Mouse (Mus musculus) lung, embryonic 15.5 days (tissue): ENCODE results near the gene 5730522E02Rik. TPM values are rescaled to one million over a fixed set of nuclear protein-coding genes. Genes with fewer than 3 reads are reported as not detected.

Source experiments
- ATAC-seq: fragments of 200-750 bp; cut with Nextera tagmentation; 2 replicates; pipeline ENCODE4 v1.8.0; 2017; ENCODE audit warnings: moderate number of reproducible peaks, borderline replicate concordance; ENCODE audit not compliant: low FRiP score, low TSS enrichment; ENCODE audit errors: extremely low read depth
- H3K27ac ChIP-seq: fragments of 300-500 bp; sonication (generic); 2 replicates; pipeline ENCODE4 v1.5.1; 2015; ENCODE audit warnings: moderate library complexity, mild to moderate bottlenecking, inconsistent platforms
- H3K27me3 ChIP-seq: fragments of 300-500 bp; sonication (generic); 2 replicates; pipeline ENCODE4 v1.6.1; 2015; ENCODE audit warnings: inconsistent platforms
- H3K36me3 ChIP-seq: fragments of 300-500 bp; sonication (generic); 2 replicates; pipeline ENCODE4 v1.6.1; 2015; ENCODE audit warnings: inconsistent platforms
- H3K4me1 ChIP-seq: fragments of 300-500 bp; sonication (generic); 2 replicates; pipeline ENCODE4 v1.6.1; 2015; ENCODE audit warnings: inconsistent platforms
- H3K4me2 ChIP-seq: fragments of 300-500 bp; sonication (generic); 2 replicates; pipeline ENCODE4 v1.6.1; 2015; ENCODE audit warnings: inconsistent platforms, mild to moderate bottlenecking, moderate library complexity
- H3K4me3 ChIP-seq: fragments of 300-500 bp; sonication (generic); 2 replicates; pipeline ENCODE4 v1.5.1; 2015; ENCODE audit warnings: mild to moderate bottlenecking, inconsistent platforms
- H3K9ac ChIP-seq: fragments of 300-500 bp; sonication (generic); 2 replicates; pipeline ENCODE4 v1.6.1; 2015; ENCODE audit warnings: inconsistent platforms
- H3K9me3 ChIP-seq: fragments of 300-500 bp; sonication (generic); 2 replicates; pipeline ENCODE4 v1.6.1; 2016; ENCODE audit warnings: inconsistent platforms
- WGBS: fragments of 180-500 bp; shearing (Covaris S2); methylation state at CpG from one replicate; pipeline ENCODE4 v1.1.7; 2015; 5-methylcytosine and 5-hydroxymethylcytosine counted together
- polyA plus RNA-seq: library from polyadenylated mRNA; unstranded; fragments of >200 nt; fragmentation: Nextera tagmentation; extraction: Ambion mirVana; gene quantifications from 2 replicates; pipeline ENCODE4 v1.2.1, GENCODE M21; 2015

The 5730522E02Rik gene
- polyA plus RNA-seq, 1 experiment from 2014 or later = 2.3 TPM

DNA sequence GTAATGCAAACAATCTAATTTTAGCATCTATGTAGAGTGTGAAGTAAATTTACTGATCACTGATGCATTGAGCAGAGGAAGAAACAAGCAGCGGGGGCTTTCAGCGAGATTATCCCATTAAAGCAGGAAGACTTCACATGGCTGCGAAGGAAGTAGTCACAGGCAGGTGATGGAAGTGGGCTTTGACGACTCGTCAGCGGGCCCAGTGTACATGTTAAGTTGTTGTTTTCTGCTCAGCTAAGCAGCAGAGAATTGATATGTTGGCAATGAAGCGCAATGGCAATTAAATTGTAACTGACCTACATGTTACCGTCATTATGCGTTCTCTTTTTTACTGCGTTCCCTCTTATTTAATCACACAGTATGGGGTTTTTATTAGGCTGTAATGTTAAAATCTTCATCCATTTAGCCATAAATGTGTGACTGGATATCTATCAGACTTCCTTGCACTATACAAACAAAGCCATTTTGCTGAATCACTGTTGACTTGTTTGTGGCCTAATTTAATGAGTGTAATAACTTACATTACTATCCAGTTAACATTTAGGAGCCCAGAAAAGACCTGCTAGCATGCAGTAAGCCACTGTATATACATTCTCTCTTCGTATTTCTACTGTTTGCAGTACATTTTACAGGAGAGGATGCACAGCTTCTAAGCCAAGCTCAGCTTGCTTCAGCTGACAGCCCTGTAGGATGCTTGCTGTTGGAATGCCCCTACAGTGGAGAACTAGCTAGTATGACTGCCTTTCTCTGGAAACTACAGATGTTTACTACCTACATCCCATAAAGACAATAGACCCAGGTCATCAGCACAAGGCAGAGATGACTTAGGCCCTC, 506.0 kb downstream of the 5730522E02Rik start:
- Histone ChIP-seq H3K27me3 (no peaks in the 10 kb centered on the region), H3K4me2 (no peak overlapping the region), H3K36me3 (no peaks in the 10 kb centered on the region), H3K9me3 (no peaks in the 10 kb centered on the region), H3K27ac (no peak overlapping the region), H3K4me3 (no peak overlapping the region), H3K4me1 (no peaks in the 10 kb centered on the region), H3K9ac (no peak overlapping the region)
- 73% methylated on average over 11 of the region's 11 CpGs for WGBS
- no peak for ATAC-seq

DNA sequence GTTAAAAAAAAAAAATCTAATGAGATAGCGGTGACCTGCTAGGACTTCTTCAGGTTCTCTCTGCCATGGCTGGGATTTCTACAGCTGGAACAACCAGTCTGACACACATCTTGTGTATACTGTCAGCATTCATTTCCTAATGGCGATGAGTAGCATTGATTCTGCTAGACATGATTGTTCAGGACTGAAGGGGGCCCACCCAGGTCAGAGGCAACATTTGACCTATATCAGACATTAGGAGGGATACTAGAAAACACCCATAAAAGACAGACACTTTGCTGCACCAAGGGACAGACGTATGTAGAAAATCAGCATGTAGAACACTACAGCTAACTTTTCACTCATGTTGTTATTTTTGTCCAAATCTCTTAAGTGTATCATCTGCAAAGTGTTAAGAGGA, 507.8 kb downstream of the 5730522E02Rik start:
- H3K27me3 ChIP-seq = no peaks in the 10 kb centered on the region
- no peak overlapping the region for H3K4me2 ChIP-seq
- no peaks in the 10 kb centered on the region for H3K4me1 ChIP-seq
- WGBS = 82% methylated on average over 3 of the region's 3 CpGs
- no peak for ATAC-seq
- no peaks in the 10 kb centered on the region for H3K36me3 ChIP-seq
- no peak overlapping the region for H3K27ac ChIP-seq
- no peak overlapping the region for H3K9ac ChIP-seq
- no peaks in the 10 kb centered on the region for H3K9me3 ChIP-seq
- no peak overlapping the region for H3K4me3 ChIP-seq

DNA sequence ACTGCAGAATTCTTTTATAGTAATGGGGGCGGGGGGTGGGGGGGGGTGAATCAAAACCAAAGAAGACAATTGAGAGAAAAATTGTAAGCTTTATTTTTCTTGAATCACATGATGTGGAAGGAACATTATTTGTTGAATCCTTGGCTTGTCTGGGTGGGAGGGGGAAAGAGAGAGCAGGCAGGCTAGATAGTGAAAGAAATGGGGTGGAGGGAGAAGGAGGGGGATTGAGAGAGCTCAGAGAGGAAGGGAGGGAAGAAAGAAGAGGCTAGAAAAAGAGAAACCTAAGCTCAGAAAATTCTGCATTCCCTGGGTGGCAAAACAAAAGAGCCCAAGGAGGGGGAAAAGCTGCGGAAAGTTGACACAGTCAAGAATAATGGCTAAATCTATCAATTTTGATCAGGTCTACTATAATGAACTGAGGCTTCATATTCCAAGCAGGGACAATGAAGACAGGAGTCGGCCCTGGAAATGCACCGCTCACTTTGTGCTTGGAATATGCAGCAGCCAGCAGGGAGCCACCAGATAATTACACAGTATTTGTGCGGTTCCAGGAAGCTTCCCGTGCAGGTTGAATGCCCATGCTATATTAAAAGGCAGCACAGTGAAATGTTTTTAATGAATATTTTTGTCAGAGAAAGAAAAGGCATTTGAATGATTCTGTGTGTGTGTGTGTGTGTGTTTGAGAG, 512.9 kb downstream of the 5730522E02Rik start:
- Histone ChIP-seq H3K27ac (no peak overlapping the region), H3K36me3 (no peaks in the 10 kb centered on the region), H3K4me2 (no peak overlapping the region), H3K4me1 (no peaks in the 10 kb centered on the region), H3K27me3 (no peaks in the 10 kb centered on the region), H3K9me3 (no peaks in the 10 kb centered on the region), H3K4me3 (no peak overlapping the region), H3K9ac (no peak overlapping the region)
- ATAC-seq = no peak
- 60% methylated on average over 6 of the region's 6 CpGs for WGBS

DNA sequence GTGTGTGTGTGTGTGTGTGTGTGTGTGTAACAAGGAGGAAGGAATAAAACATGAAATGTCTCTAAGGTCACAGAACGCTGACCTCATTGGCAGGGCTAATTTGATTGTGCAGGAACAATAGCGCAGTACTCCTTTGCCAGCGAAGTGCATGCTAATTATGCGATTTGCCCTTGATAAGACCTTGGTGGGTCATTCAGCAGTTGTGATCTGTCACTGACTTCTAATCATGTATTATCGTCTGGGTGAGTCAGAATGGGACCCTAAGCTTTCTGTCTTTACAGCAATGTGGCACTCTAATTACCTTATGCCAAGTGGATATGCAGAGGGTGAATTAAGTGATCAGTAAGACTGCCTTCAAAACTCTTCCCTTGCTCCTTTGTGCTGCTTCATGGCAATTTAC, 514.4 kb downstream of the 5730522E02Rik start:
- 81% methylated on average over 5 of the region's 5 CpGs for WGBS
- no peaks in the 10 kb centered on the region for H3K4me1 ChIP-seq
- H3K4me2 ChIP-seq = no peak overlapping the region
- H3K9ac ChIP-seq = no peak overlapping the region
- no peak overlapping the region for H3K4me3 ChIP-seq
- H3K27me3 ChIP-seq = no peaks in the 10 kb centered on the region
- no peaks in the 10 kb centered on the region for H3K9me3 ChIP-seq
- no peak overlapping the region for H3K27ac ChIP-seq
- ATAC-seq = no peak
- no peaks in the 10 kb centered on the region for H3K36me3 ChIP-seq

DNA sequence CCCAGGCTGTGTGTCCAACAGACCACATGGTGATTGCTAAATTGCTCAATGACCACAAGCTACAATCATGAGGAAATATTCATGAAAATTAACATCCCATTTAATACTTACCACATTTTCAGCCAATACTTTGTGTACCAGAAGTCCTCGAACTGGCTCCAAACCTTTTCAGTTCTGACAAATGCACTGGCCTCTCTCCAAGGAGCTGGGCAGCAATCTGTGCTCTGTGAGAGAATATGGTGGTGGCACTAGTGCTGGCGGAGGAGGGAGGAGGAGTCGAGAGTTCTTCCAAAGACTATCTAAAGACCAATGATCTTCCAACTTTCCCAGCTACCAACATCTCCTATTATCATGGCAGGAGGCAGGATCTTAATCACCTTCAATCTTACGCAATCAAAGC, 525.8 kb downstream of the 5730522E02Rik start:
- Histone ChIP-seq H3K4me1 (no peaks in the 10 kb centered on the region), H3K27ac (no peak overlapping the region), H3K9me3 (no peaks in the 10 kb centered on the region), H3K4me2 (no peak overlapping the region), H3K36me3 (no peaks in the 10 kb centered on the region), H3K27me3 (no peaks in the 10 kb centered on the region), H3K9ac (no peak overlapping the region), H3K4me3 (no peak overlapping the region)
- no peak for ATAC-seq
- WGBS = 86% methylated on average over 4 of the region's 4 CpGs

DNA sequence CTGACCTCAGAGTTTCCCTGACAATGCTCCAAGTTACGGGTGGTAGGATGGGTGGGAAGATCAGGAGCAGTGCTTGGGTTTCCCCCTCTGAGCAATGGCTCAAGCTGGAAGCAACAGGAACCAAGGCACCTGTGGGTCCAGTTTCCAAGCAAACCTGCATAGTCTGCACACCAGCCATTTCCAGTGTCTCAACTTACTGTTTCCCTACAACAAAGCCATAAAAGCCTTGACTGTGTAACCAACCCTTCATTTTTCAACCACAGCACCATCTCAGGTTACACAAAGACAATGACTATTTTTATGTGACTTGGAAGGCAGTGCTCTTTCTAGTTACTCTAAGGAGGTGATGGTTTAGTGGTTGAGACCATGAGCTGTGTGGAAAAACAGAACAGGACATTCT, 530.7 kb downstream of the 5730522E02Rik start:
- H3K9ac ChIP-seq = no peak overlapping the region
- H3K27ac ChIP-seq = no peak overlapping the region
- H3K4me2 ChIP-seq = no peak overlapping the region
- no peak for ATAC-seq
- no peaks in the 10 kb centered on the region for H3K36me3 ChIP-seq
- H3K4me1 ChIP-seq = no peaks in the 10 kb centered on the region
- H3K27me3 ChIP-seq = no peaks in the 10 kb centered on the region
- H3K4me3 ChIP-seq = no peak overlapping the region
- 76% methylated on average over 1 of the region's 1 CpGs for WGBS
- no peaks in the 10 kb centered on the region for H3K9me3 ChIP-seq

DNA sequence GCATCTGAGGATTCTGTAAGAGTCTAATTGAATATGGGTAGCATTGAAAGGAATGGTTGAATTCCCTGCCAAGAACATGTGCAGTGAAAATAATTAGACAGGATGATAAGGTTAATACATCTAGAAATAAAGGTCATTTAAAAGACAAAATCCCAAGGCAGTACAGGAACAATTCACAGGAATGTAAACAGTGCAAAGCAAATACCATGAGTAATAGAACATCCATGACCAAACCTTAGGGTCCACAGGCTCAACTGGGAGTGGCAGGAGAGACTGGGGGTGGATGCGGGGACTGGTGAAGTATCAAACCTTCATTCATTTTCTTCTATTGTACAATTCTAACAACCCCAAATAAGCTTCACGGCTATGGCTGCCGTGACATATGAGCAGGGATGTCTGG, 536.4 kb downstream of the 5730522E02Rik start:
- Histone ChIP-seq H3K36me3 (no peaks in the 10 kb centered on the region), H3K27ac (no peak overlapping the region), H3K9me3 (no peaks in the 10 kb centered on the region), H3K4me3 (no peak overlapping the region), H3K27me3 (no peaks in the 10 kb centered on the region), H3K4me1 (no peaks in the 10 kb centered on the region), H3K9ac (no peak overlapping the region), H3K4me2 (no peak overlapping the region)
- WGBS = 73% methylated on average over 3 of the region's 3 CpGs
- no peak for ATAC-seq

DNA sequence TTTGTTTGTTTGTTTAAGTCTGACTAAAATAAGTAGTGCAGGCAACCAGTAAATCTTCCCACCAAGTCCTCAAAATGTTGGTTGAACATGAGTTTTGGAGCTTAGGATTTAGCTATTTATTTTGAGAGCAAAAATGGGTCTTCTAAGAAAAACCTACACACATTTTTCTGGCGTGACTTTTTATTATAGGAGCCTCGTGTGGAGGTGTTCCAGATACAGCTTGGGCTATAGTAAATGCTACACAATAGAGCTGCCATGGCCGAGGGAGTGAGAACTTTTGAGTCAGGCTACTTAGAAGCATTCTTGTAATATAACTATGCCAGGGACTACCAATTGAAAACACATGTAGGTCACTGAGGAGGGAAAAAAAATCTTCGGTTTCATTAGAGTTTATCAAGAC, 540.5 kb downstream of the 5730522E02Rik start:
- Histone ChIP-seq H3K4me3 (no peak overlapping the region), H3K9ac (no peak overlapping the region), H3K27me3 (no peaks in the 10 kb centered on the region), H3K4me1 (no peaks in the 10 kb centered on the region), H3K36me3 (no peaks in the 10 kb centered on the region), H3K27ac (no peak overlapping the region), H3K9me3 (no peaks in the 10 kb centered on the region), H3K4me2 (no peak overlapping the region)
- 43% methylated on average over 4 of the region's 4 CpGs for WGBS
- no peak for ATAC-seq

DNA sequence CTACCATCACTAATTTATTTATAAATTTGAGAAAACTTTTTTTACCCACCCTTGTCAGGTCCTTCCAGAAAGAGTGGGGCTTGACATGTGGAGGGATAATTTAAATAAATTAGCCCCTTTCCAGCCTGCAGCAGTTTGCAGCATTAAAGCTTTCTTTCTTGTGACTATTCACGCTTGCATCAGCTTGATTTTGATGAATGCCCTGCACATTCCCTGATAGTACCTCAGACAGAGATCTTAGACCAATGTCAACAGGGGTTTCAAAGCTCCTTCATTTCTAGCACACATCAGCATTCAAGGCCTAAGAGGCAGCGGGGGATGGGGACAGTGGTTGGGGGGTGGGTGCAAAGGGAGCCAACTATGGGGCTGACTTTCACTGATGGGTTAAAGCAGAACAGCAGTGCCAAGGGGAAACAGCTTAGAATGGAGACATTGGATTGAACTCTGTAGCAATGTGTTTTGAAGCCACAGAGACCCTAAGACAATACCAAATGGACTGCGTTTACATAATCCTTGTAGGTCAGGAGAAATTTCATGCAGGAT, 545.9 kb downstream of the 5730522E02Rik start:
- no peaks in the 10 kb centered on the region for H3K9me3 ChIP-seq
- H3K27ac ChIP-seq = no peak overlapping the region
- no peaks in the 10 kb centered on the region for H3K27me3 ChIP-seq
- no peaks in the 10 kb centered on the region for H3K36me3 ChIP-seq
- H3K4me3 ChIP-seq = no peak overlapping the region
- H3K4me1 ChIP-seq = no peaks in the 10 kb centered on the region
- no peak for ATAC-seq
- H3K4me2 ChIP-seq = no peak overlapping the region
- WGBS = 57% methylated on average over 3 of the region's 3 CpGs
- H3K9ac ChIP-seq = no peak overlapping the region

DNA sequence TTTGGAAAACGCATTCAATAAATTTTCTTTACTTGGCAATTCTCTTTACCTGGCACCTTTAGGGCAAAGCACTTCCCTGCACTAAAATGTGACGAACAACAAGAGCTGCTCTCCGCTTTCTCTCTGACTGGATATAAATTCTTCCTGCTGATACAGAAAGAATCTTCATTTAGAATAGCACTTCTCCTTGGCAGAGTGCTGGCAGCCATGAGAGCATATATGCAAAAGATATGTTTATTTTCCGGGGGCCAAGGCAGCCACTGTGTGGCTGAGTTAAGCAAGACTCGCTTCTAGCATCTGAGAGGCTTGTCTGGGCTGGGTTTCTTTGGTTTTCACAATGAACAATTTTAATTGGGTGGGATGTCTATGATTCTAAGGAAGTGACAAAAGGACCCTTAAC, 564.3 kb downstream of the 5730522E02Rik start:
- no peak for ATAC-seq
- H3K4me1 ChIP-seq = no peaks in the 10 kb centered on the region
- H3K9me3 ChIP-seq = no peaks in the 10 kb centered on the region
- no peak overlapping the region for H3K4me3 ChIP-seq
- H3K27me3 ChIP-seq = no peaks in the 10 kb centered on the region
- H3K9ac ChIP-seq = no peak overlapping the region
- no peak overlapping the region for H3K27ac ChIP-seq
- no peaks in the 10 kb centered on the region for H3K36me3 ChIP-seq
- H3K4me2 ChIP-seq = no peak overlapping the region; the same call in 1 of the 2 replicates
- WGBS = 54% methylated on average over 5 of the region's 5 CpGs

DNA sequence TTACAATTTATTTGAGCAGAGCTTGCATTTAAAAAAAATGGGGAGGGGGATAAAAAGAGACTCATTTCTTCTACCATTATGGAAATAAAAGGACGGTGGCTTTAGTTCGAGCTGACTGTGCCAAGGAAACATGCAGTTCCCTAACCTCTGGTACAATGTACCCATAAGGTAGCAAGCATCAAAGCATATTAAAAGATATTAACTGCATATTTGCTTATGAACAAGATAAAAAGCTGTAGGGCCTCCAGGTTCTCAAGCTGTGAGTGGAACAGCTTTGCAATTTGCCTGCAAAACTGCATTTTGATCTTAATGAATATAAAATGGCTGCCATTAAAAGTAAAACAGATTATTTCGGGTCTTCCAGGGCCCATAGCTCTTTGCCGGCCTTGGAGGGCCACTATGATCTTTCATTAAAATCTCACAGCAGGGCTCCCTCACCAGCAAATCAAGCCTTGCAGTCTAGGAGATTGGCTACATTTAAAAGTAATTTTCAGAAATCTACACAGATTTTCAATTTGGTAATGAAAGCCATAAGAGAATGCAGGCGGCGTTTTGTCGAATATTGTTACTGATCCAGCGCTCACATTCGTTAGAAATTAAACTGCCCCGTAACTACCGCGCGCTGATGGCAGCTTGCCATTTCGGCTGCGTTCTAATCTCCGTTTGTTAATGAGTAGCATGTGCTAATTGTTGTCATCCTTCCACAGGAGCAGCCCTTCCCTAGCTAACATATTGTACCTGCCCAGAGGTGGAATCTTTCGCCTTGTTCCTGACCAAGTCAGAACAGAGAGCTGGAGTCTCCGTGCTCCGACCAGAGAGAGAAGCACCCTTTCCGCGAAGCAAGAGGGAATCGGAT, 565.6 kb downstream of the 5730522E02Rik start:
- Histone ChIP-seq H3K27ac (no peak overlapping the region), H3K4me3 (no peak overlapping the region), H3K9me3 (no peaks in the 10 kb centered on the region), H3K4me2 (peak overlapping the region; percentile 34), H3K9ac (no peak overlapping the region), H3K27me3 (no peaks in the 10 kb centered on the region), H3K4me1 (no peaks in the 10 kb centered on the region), H3K36me3 (no peaks in the 10 kb centered on the region)
- ATAC-seq = no peak
- WGBS = 62% methylated on average over 22 of the region's 22 CpGs
